Comparison of ENCODE assay signal across 8 mouse cellular contexts in the genomic region with DNA sequence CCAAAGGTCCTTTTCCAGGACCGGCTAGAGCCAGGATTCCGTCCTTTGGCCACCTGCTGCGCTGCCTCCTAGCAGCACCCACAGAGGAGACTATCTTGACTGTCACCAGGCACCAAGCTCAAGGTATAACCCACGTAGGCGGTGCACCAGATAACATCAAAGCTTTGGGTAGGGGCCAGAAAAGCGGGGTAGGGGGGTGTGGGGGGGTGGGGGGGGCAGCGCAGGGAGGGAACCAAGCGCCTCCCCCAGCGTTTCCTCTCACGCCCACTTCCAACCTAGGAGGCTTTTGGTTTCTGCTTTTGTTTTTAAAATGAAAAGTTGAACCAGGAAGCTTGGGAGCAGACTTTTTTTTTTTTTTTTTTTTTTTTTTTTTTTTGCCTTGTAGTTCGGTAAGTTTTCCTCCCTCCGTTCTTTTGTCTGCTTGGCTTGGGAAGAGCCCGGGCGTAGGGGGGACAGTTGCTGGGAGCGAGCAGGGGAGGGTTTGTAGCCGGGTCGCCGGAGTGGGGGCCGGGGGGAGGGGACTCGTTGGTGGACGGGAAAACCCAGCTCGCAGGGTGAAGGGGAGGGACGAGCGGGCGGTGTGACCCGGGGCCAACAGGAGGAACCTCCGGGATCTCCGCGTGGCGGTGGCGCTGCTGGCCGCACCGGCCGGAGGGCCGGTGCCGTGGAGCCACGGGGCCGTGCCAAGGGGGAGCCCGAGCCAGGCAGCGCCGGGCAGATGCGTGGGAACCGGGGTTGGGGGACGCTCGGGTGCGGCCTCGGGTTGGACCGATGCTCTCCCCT. TPM values are rescaled to one million over a fixed set of nuclear protein-coding genes. Genes with fewer than 3 reads are reported as not detected.
DNase-seq lines count a peak whose midpoint lies in the region; ATAC-seq and TF ChIP-seq lines count a peak whose summit lies in the region.

No protein-coding gene starts in this region.

- H3K79me3 ChIP-seq in C2C12 (ENCODE audit: low read depth), result no peaks in the 10 kb centered on the region

- H3ac ChIP-seq in C2C12 (ENCODE audit: control insufficient read depth, insufficient read length, low read depth), result peak overlapping the region; percentile 70

- 1% methylated on average over 48 of the region's 48 CpGs for WGBS in heart, embryonic 14.5 days
- WGBS in lung, adult 2 months, result under 1% methylated on average over 46 of the region's 48 CpGs

- no peaks in the 10 kb centered on the region for H3K9me3 ChIP-seq in heart, embryonic 14.5 days (ENCODE audit: control insufficient read depth, low read length)

- peak overlapping the region; percentile 38 for H3K4me3 ChIP-seq in C2C12 (ENCODE audit: insufficient read depth, poor library complexity, severe bottlenecking)
- H3K4me3 ChIP-seq in bone marrow macrophage, adult 2 months (ENCODE audit: insufficient read depth, low read length), result peak overlapping the region; percentile 98
- H3K4me3 ChIP-seq in heart, embryonic 14.5 days (ENCODE audit: control insufficient read depth in 1 of 2, insufficient read depth in 1 of 2, low read depth in 1 of 2, low read length in 2 of 2), result peak overlapping the region; percentile 80 to 92
- H3K4me3 ChIP-seq in lung, adult 2 months (replicated peaks; ENCODE audit: extremely low read depth, low read depth, low read length), result peak overlapping the region; percentile 97

- TF ChIP-seq POLR2A in bone marrow macrophage, adult 2 months (IDR thresholded peaks at IDR 0.05; ENCODE audit: borderline replicate concordance, low read depth, low read length), result no peak
- TF ChIP-seq POLR2A in lung, adult 2 months (IDR thresholded peaks at IDR 0.05; ENCODE audit: borderline replicate concordance, extremely low read depth, low read depth, low read length), result 0 out of 2 replicates have a peak, but pooled peaks have one; percentile 29

- peak; percentile 89 for DNase-seq in kidney, postnatal 14 days
- DNase-seq in lung, adult 2 months, result peak; percentile 81
- peak; percentile 78 for DNase-seq in testis, postnatal 14 days (ENCODE audit: low spot score)

- H3K79me2 ChIP-seq in C2C12 (ENCODE audit: control insufficient read depth, insufficient read depth), result peaks cover 18% of the 10 kb centered on the region

- 0 out of 2 replicates have a peak, but pooled peaks cover 5% of the 10 kb centered on the region for H3K4me1 ChIP-seq in bone marrow macrophage, adult 2 months (ENCODE audit: control insufficient read depth, insufficient read depth, low read length)
- peaks cover 0 to 16% of the 10 kb centered on the region in 2 experiments; a peak in 2 of 4 replicates for H3K4me1 ChIP-seq in heart, embryonic 14.5 days (ENCODE audit: control insufficient read depth in 2 of 2, insufficient read depth in 2 of 2, low read length in 2 of 2)
- peaks cover 4% of the 10 kb centered on the region for H3K4me1 ChIP-seq in lung, adult 2 months (ENCODE audit: control insufficient read depth, insufficient read depth, low read length)

- H3K27me3 ChIP-seq in C2C12 (ENCODE audit: control insufficient read depth, insufficient read depth, insufficient read length), result peaks cover 3% of the 10 kb centered on the region
- no peaks in the 10 kb centered on the region for H3K27me3 ChIP-seq in heart, embryonic 14.5 days (ENCODE audit: control insufficient read depth, insufficient read depth, low read length)

- TF ChIP-seq CTCF in C2C12 (IDR thresholded peaks at IDR 0.05; ENCODE audit: control insufficient read depth, insufficient read depth, insufficient read length), result no peak
- TF ChIP-seq CTCF in bone marrow macrophage, adult 2 months (IDR thresholded peaks at IDR 0.05; ENCODE audit: low read depth, low read length), result no peak
- no peak for TF ChIP-seq CTCF in lung, adult 2 months (IDR thresholded peaks at IDR 0.05; ENCODE audit: insufficient read depth, low read length)

- 0 out of 2 replicates have a peak, but pooled peaks have one; percentile 17 for ATAC-seq in erythroid progenitor cell, adult 5-6 weeks (replicated peaks; ENCODE audit: low FRiP score, poor library complexity, severe bottlenecking)
- peak; percentile 28; the same call in 1 of the 2 replicates for ATAC-seq in heart, embryonic 14.5 days (ENCODE audit: insufficient number of reproducible peaks, insufficient read depth, low FRiP score, low read depth)
- ATAC-seq in neutrophil, adult 5-6 weeks (ENCODE audit: extremely low read depth, insufficient number of reproducible peaks, low FRiP score, poor library complexity, severe bottlenecking), result peak; percentile 9; the same call in 1 of the 2 replicates

- H3K36me3 ChIP-seq in C2C12 (ENCODE audit: control insufficient read depth, insufficient read depth), result no peaks in the 10 kb centered on the region
- no peaks in the 10 kb centered on the region for H3K36me3 ChIP-seq in heart, embryonic 14.5 days (ENCODE audit: control insufficient read depth, insufficient read depth, low read length)

- peak overlapping the region; percentile 88 for H3K9ac ChIP-seq in heart, embryonic 14.5 days (ENCODE audit: low read length)

- H3K27ac ChIP-seq in bone marrow macrophage, adult 2 months (ENCODE audit: insufficient read depth, low read depth, low read length), result peak overlapping the region; percentile 76
- H3K27ac ChIP-seq in heart, embryonic 14.5 days (replicated peaks in 1 of 2; ENCODE audit: control insufficient read depth in 1 of 2, insufficient read depth in 1 of 2, low read depth in 2 of 2, low read length in 2 of 2), result peak overlapping the region; percentile 88 to 93

- peak overlapping the region; percentile 73 for H3K4me2 ChIP-seq in heart, embryonic 14.5 days (ENCODE audit: low read length)

TF ChIP-seq in C2C12, 6 proteins besides CTCF, POLR2A, EP300 and RAD21:
- TF ChIP-seq MYOD1 (IDR thresholded peaks at IDR 0.05; ENCODE audit: control insufficient read depth, insufficient read length, low read depth), result no peak
- no peak for TF ChIP-seq USF1 (IDR thresholded peaks at IDR 0.05; ENCODE audit: low read depth)

RNA-seq across cellular contexts. Expression of a gene that starts 2.6 kb away (rescaled TPM):
- 2.2 TPM for polyA plus RNA-seq in C2C12 (2012; fragmentation: generic; extraction: Trizol)
- 14.3 and 24.2 TPM in 2 replicates for polyA plus RNA-seq in bone marrow macrophage, adult 2 months (2012; ENCODE audit: insufficient read depth, insufficient read length, missing spikeins)
- total RNA-seq in erythroid progenitor cell, adult 5-6 weeks (2015; ENCODE audit: low replicate concordance), result 28.1 and 65.0 TPM in 2 replicates
- total RNA-seq in erythroid progenitor cell, adult 5-6 weeks (2017; ENCODE audit: low replicate concordance), result 8.9 and 22.3 TPM in 2 replicates
- polyA plus RNA-seq in heart, embryonic 14.5 days (2014; fragmentation: Nextera tagmentation; extraction: Ambion mirVana), result 7.9 and 10.6 TPM in 2 replicates
- 35.9 and 41.8 TPM in 2 replicates for polyA plus RNA-seq in lung, adult 2 months (2012; rRNA removed)
- total RNA-seq in neutrophil, adult 5-6 weeks (2017), result 28.6 and 30.8 TPM in 2 replicates

Comparison
In these comparisons a context has a peak if more than half of its experiments do, and no peak if none do; other contexts are left out.
1. Peak in every context shown above with its lines: DNase-seq, ATAC-seq, H3K4me3 ChIP-seq and H3K27ac ChIP-seq.
2. H3K4me3 ChIP-seq: peak in every context shown above with its lines; median percentile 98 in bone marrow macrophage, adult 2 months; 97 in lung, adult 2 months; 86 in heart, embryonic 14.5 days; 38 in C2C12.